Mouse (Mus musculus) erythroblast, embryonic 14.5 days (primary cell): Measurements from ENCODE around the gene Pigm.

Experiments
- GATA1 ChIP-seq: IDR thresholded peaks from 2 replicates; pipeline ENCODE4 v1.6.1; 2012; ENCODE audit warnings: low read length, inconsistent platforms, mixed read lengths
- TAL1 ChIP-seq: IDR thresholded peaks from 3 replicates; pipeline ENCODE4 v1.6.1; 2012; ENCODE audit warnings: low read length, inconsistent platforms, mixed read lengths

GRCm38 (mm10) chr1:172413491-172414230 lies 37.3 kb downstream of the Pigm start:
- TF ChIP-seq TAL1 (no peak), GATA1 (no peak)
